Mouse (Mus musculus): Measurements from ENCODE around the gene Tmem150c.

Gene Tmem150c

GRCm38 (mm10) chr5:100047871-100048270 lies 111.7 kb downstream of the Tmem150c start:
- peak; percentile 50 to 52 for DNase-seq

GRCm38 (mm10) chr5:100047143-100047640 lies 112.4 kb downstream of the Tmem150c start:
- DNase-seq, result peak in 1 of 2 experiments; percentile 28

GRCm38 (mm10) chr5:100046096-100046495 lies 113.5 kb downstream of the Tmem150c start:
- DNase-seq, result peak; percentile 47 to 62

GRCm38 (mm10) chr5:100044621-100045020 lies 115.0 kb downstream of the Tmem150c start:
- no peak for DNase-seq

GRCm38 (mm10) chr5:100044030-100044429 lies 115.6 kb downstream of the Tmem150c start:
- DNase-seq, result no peak

GRCm38 (mm10) chr5:100043361-100043760 lies 116.2 kb downstream of the Tmem150c start:
- DNase-seq, result peak; percentile 82 to 83

GRCm38 (mm10) chr5:100042467-100042866 lies 117.1 kb downstream of the Tmem150c start:
- no peak for DNase-seq

GRCm38 (mm10) chr5:100041272-100041671 lies 118.3 kb downstream of the Tmem150c start:
- DNase-seq, result no peak

GRCm38 (mm10) chr5:100040281-100040784 lies 119.3 kb downstream of the Tmem150c start:
- peak; percentile 53 to 62 for DNase-seq

GRCm38 (mm10) chr5:100039602-100040142 lies 119.9 kb downstream of the Tmem150c start, which contains the start of the genes Hnrnpdl and Enoph1:
TSS of gene Hnrnpdl (minus strand) at chr5:100039664.
TSS of gene Enoph1 (plus strand) at chr5:100039985.
- peak; percentile 97 for DNase-seq

GRCm38 (mm10) chr5:100038714-100039601 lies 120.7 kb downstream of the Tmem150c start:
- peak; percentile 99 for DNase-seq

- peak; percentile 97 for DNase-seq
Measured at GRCm38 (mm10) chr5:100037965-100038713, 121.5 kb downstream of the Tmem150c start.

- DNase-seq, result peak; percentile 31 to 33
Measured at GRCm38 (mm10) chr5:100036681-100037080, 122.9 kb downstream of the Tmem150c start.

GRCm38 (mm10) chr5:100035950-100036349 lies 123.7 kb downstream of the Tmem150c start:
- DNase-seq, result peak; percentile 40 to 47

GRCm38 (mm10) chr5:100032646-100033045 lies 127.0 kb downstream of the Tmem150c start:
- peak in 1 of 2 experiments; percentile 13 for DNase-seq

GRCm38 (mm10) chr5:100032107-100032506 lies 127.5 kb downstream of the Tmem150c start:
- peak in 1 of 2 experiments; percentile 10 for DNase-seq

GRCm38 (mm10) chr5:100030069-100030468 lies 129.5 kb downstream of the Tmem150c start:
- peak; percentile 28 to 32 for DNase-seq
